Mouse (Mus musculus) G1E (cell line): ENCODE measurements around the gene Sema3b. TPM values are rescaled to one million over a fixed set of nuclear protein-coding genes. Genes with fewer than 3 reads are reported as not detected.
A peak's percentile ranks its signal among the peaks of the same experiment; 100 is the strongest.

Experiments used
- ATAC-seq: 2 replicates; pipeline ENCODE4 v1.8.0; 2016; ENCODE audit warnings: mild to moderate bottlenecking; ENCODE audit not compliant: insufficient number of reproducible peaks, poor library complexity, low FRiP score, severe bottlenecking; ENCODE audit errors: extremely low read depth
- DNase-seq: peaks from one replicate; pipeline ENCODE4 v3.0.0; 2012; ENCODE audit warnings: low spot score
- H3K27me3 ChIP-seq: 2 replicates; pipeline ENCODE4 v1.6.1; 2012; ENCODE audit warnings: mild to moderate bottlenecking, low read length, inconsistent platforms; ENCODE audit not compliant: insufficient read depth
- H3K36me3 ChIP-seq: replicated peaks from 2 replicates; pipeline ENCODE3; 2012; ENCODE audit warnings: mild to moderate bottlenecking, inconsistent platforms
- H3K4me1 ChIP-seq: 2 replicates; pipeline ENCODE4 v1.6.1; 2012; ENCODE audit warnings: low read depth, low read length, inconsistent platforms, mixed read lengths; ENCODE audit not compliant: insufficient read depth
- H3K4me3 ChIP-seq: 2 replicates; pipeline ENCODE4 v1.5.1; 2012; ENCODE audit warnings: low read depth, mild to moderate bottlenecking, inconsistent platforms, low read length, moderate library complexity, mixed read lengths
- H3K9me3 ChIP-seq: replicated peaks from 2 replicates; pipeline ENCODE4 v1.6.1; 2012; ENCODE audit warnings: inconsistent platforms
- CTCF ChIP-seq: IDR thresholded peaks from 2 replicates; pipeline ENCODE4 v1.5.1; 2012; ENCODE audit warnings: low read depth, low read length, inconsistent platforms, mixed read lengths
- GATA1 ChIP-seq: IDR thresholded peaks from 2 replicates; pipeline ENCODE4 v1.6.1; 2012; ENCODE audit warnings: borderline replicate concordance, low read length, inconsistent platforms, mixed read lengths
- GATA2 ChIP-seq: IDR thresholded peaks from 2 replicates; pipeline ENCODE4 v1.6.1; 2012; ENCODE audit warnings: low read depth, low read length, inconsistent platforms, borderline replicate concordance
- POLR2AphosphoS5 ChIP-seq: IDR thresholded peaks from 2 replicates; pipeline ENCODE4 v1.6.1; 2012; ENCODE audit warnings: low read depth, low read length, inconsistent platforms; ENCODE audit not compliant: insufficient replicate concordance
- TAL1 ChIP-seq: conservative IDR thresholded peaks from 2 replicates; pipeline ENCODE4 v1.6.1; 2012; ENCODE audit warnings: low read depth, low read length, inconsistent platforms, mixed read lengths
- polyA plus RNA-seq: library from polyadenylated mRNA; stranded (reverse); fragments of >175 nt; gene quantifications from 2 replicates; pipeline ENCODE4 v1.2.3, GENCODE M21; 2012
- total RNA-seq, 2 experiments: library from RNA; stranded (forward) in 1 of 2; stranded (reverse) in 1 of 2; fragments of 200-1000 nt in 1 of 2; fragments of >200 nt in 1 of 2; fragmentation: Nextera tagmentation in 1 of 2; gene quantifications; 2 replicates each; pipeline ENCODE4 v1.2.3; 2014 to 2017

The Sema3b gene
- total and polyA plus RNA-seq, 3 experiments = 0.27 TPM; not detected in 2

DNA sequence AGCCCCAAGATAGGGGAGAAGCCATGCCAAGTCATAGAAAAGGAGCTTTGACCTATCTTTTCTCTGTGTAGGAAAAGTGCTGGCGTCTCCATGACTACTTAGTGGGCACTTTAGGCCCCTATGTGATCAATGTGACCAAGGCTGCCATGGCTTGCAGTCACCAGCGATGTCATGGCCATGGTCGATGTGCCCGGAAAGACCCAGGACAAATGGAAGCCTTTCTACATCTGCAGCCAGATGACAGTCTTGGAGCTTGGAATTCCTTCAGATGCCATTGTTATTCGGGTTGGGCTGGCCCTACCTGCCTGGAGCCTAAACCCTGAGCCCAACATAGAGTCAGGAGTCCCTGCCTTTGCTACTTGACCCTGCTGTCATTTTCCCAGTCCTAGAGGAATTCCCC, 22.5 kb downstream of the Sema3b start:
- Histone ChIP-seq H3K4me1 (peaks cover 84% of the 10 kb centered on the region), H3K36me3 (peaks cover 69% of the 10 kb centered on the region), H3K4me3 (peak overlapping the region; percentile 50; the same call in 1 of the 2 replicates), H3K27me3 (no peaks in the 10 kb centered on the region), H3K9me3 (no peaks in the 10 kb centered on the region)
- TF ChIP-seq GATA2 (no peak), GATA1 (no peak), CTCF (no peak), POLR2AphosphoS5 (no peak), TAL1 (no peak)
- DNase-seq (no peak), ATAC-seq (no peak)

DNA sequence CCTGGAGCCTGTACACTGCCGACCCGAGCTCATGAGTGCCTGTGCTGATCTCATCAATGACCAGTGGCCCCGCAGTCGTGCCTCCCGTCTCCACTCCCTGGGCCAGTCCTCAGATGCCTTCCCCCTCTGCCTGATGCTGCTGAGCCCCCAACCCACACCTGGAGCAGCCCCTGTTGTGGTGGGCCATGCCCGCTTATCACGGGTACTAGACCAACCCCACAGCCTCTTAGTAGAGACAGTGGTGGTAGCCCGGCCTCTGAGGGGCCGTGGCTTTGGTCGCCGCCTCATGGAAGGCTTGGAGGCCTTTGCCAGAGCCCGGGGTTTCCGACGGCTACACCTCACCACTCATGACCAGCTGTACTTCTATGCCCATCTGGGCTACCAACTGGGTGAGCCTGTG, 25.9 kb downstream of the Sema3b start:
- H3K4me1 ChIP-seq = peaks cover 82% of the 10 kb centered on the region
- TF ChIP-seq GATA1 (no peak), TAL1 (no peak), CTCF (no peak), GATA2 (no peak), POLR2AphosphoS5 (no peak)
- no peak for ATAC-seq
- no peaks in the 10 kb centered on the region for H3K9me3 ChIP-seq
- peak overlapping the region; percentile 83; the same call in 1 of the 2 replicates for H3K4me3 ChIP-seq
- H3K36me3 ChIP-seq = peaks cover 52% of the 10 kb centered on the region
- DNase-seq = no peak
- H3K27me3 ChIP-seq = no peaks in the 10 kb centered on the region

DNA sequence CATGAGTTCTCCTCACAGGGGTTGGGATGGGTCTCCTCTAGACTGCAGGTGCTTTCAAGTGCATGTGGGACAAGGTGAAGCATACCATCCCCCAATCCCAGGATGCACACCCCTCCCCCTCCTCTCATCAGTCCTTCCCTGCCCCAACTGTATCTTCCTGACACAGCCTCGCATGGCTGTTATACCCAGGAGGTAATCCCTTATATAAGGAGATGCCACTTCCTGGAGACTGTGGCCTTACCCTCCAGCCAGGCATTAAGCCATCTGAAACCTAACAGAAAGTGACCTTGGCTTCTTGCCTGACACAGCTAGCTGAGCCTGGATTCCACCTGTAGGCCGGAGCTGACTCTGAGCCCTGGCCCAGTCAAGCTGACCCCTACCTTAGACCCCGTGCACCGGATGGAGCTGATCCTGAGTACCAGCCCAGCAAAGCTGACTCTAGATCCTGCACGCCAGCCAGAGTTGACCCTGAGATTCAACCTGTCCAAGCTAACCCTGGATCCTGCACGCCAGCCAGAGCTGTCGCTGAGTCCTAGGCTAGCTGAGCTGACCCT, 26.4 kb downstream of the Sema3b start:
- ATAC-seq = no peak
- Histone ChIP-seq H3K4me3 (peak overlapping the region; percentile 83; the same call in 1 of the 2 replicates), H3K4me1 (peaks cover 84% of the 10 kb centered on the region), H3K9me3 (no peaks in the 10 kb centered on the region), H3K36me3 (peaks cover 57% of the 10 kb centered on the region), H3K27me3 (no peaks in the 10 kb centered on the region)
- TF ChIP-seq GATA2 = no peak
- no peak for TF ChIP-seq CTCF
- TF ChIP-seq POLR2AphosphoS5 = no peak
- no peak for TF ChIP-seq TAL1
- TF ChIP-seq GATA1 = no peak
- no peak for DNase-seq

DNA sequence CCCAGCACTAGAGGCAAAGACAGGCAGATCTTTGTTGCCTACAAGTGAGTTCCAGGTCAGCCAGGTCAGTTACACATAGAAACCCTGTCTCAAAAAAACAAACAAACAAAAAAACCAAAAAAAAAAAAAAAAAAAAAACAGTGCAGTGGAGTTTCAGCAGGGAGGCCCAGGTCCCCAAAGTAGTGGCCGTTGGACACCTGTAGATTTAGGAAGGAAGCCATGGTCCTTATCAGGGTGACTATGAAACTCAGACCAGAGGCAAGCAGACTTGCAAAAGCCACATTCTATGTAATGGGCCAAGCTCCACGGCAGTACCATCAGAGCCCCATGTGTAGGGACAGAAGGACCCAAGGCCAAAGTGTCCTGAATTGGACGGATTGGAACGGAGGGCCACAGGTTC, 27.4 kb downstream of the Sema3b start:
- Histone ChIP-seq H3K4me1 (peaks cover 92% of the 10 kb centered on the region), H3K4me3 (peak overlapping the region; percentile 83), H3K9me3 (no peaks in the 10 kb centered on the region), H3K27me3 (no peaks in the 10 kb centered on the region), H3K36me3 (peaks cover 57% of the 10 kb centered on the region)
- DNase-seq = no peak
- ATAC-seq = no peak
- no peak for TF ChIP-seq GATA1
- TF ChIP-seq CTCF = no peak
- no peak for TF ChIP-seq TAL1

DNA sequence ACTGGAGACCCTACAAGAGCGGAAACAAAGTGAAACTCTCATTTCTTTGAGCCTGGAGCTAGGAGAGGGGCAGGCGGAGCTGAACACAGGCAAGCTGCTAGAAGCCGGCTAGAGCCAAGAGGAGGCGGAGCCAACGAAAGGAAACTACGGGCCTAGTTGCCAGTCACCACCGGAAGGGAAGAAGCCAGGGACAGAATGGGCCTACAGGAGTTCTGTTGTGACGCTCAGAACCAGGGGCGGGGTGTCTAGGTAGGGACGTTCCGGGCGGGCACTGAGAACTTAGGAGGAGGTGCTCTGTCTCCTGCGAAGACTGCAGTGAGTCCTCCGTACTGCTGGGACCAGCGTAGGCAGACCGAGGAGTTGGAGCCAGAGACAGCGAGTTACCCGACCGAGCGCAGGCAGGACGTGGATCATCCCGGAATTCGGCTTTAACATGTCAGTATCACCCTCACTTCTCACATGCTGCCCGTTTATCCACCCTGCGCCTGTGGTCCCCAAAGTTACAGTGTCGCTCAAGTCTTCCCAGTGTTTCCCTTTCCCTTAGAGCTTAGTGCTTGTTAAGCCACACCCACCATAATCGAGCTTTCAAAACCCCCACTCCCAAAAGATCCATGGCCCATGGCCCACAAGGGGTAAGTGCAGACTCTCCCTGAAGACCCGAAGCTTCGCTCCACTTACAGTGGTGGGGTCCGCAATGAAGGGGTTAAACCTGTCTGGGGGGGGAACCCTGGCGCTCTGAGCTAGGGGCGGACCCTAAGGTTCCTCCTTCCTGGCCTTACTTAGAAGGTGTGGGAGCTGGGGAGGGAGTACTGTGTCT, 28.3 kb downstream of the Sema3b start, which contains the start of gene Hyal3:
Hyal3 (plus strand) TSS at position 318 of the 817 bp plus-strand sequence.
- peak; percentile 73 for DNase-seq

DNA sequence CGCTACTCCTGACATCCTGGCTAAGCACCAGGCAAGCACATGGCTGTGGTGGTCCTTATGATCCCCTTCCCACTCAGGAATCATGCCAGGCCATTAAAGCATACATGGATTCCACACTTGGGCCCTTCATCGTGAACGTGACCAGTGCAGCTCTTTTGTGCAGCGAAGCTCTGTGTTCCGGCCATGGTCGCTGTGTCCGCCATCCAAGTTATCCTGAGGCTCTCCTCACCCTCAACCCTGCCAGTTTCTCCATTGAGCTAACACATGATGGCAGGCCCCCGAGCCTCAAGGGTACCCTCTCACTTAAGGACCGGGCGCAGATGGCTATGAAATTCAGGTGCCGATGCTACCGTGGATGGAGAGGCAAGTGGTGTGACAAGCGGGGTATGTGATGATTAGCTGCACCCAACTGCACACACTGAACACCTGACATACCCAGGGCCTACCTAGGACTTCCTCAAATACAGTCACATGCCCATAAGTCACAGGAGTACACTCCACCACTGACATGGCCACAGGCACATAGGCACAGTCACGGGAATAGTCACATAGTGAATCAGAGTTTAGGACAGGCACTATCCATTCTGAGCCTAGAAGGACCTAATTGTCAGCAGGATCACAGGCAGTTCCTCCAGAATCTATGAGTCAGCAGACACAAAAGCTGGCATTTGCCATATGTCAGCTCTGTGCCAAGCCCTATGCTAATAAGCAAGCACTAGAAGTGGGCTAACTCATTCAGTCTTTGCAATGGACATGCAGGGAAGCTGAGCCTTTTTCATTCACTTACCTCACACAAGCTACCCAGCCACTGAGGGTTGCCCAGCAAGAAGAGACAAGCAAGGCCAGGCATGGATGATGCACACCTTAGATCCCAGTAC, 29.8 kb downstream of the Sema3b start:
- Histone ChIP-seq H3K36me3 (peaks cover 40% of the 10 kb centered on the region), H3K27me3 (no peaks in the 10 kb centered on the region), H3K4me3 (no peak overlapping the region), H3K9me3 (no peaks in the 10 kb centered on the region), H3K4me1 (peaks cover 86% of the 10 kb centered on the region)
- DNase-seq = no peak
- ATAC-seq = no peak
- TF ChIP-seq GATA2 (no peak), GATA1 (no peak), TAL1 (no peak), POLR2AphosphoS5 (no peak), CTCF (no peak)

More for the DNA sequence above, 28.3 kb downstream of the Sema3b start, which contains the start of gene Hyal3:
- Histone ChIP-seq H3K36me3 (peaks cover 53% of the 10 kb centered on the region), H3K4me3 (peak within 1 kb of the TSS; percentile 83), H3K4me1 (peaks cover 91% of the 10 kb centered on the region), H3K27me3 (no peaks in the 10 kb centered on the region), H3K9me3 (no peaks in the 10 kb centered on the region)
- ATAC-seq = peak; percentile 81
- TF ChIP-seq CTCF (no peak), TAL1 (no peak), GATA1 (no peak)
